Mouse (Mus musculus) stomach, postnatal 0 days (tissue): ENCODE measurements around the gene Ccdc121.

ENCODE experiments used
- CTCF ChIP-seq: IDR thresholded peaks from 2 replicates; pipeline ENCODE4 v1.5.1; 2016; ENCODE audit warnings: antibody characterized with exemption, low read depth, mild to moderate bottlenecking, moderate library complexity
- EP300 ChIP-seq: optimal IDR thresholded peaks from 2 replicates; pipeline ENCODE3; 2016; ENCODE audit warnings: antibody characterized with exemption

GRCm38 (mm10) chr1:181469415-181469814 is 41.8 kb downstream of the Ccdc121 start:
- no peak for TF ChIP-seq EP300
- TF ChIP-seq CTCF = no peak
